Mouse (Mus musculus) G1E (cell line): ENCODE measurements around the gene Bmi1.

Experiments used
- CTCF ChIP-seq: IDR thresholded peaks from 2 replicates; pipeline ENCODE4 v1.5.1; 2012; ENCODE audit warnings: low read depth, low read length, inconsistent platforms, mixed read lengths
- GATA1 ChIP-seq: IDR thresholded peaks from 2 replicates; pipeline ENCODE4 v1.6.1; 2012; ENCODE audit warnings: borderline replicate concordance, low read length, inconsistent platforms, mixed read lengths
- GATA2 ChIP-seq: IDR thresholded peaks from 2 replicates; pipeline ENCODE4 v1.6.1; 2012; ENCODE audit warnings: low read depth, low read length, inconsistent platforms, borderline replicate concordance
- POLR2AphosphoS5 ChIP-seq: IDR thresholded peaks from 2 replicates; pipeline ENCODE4 v1.6.1; 2012; ENCODE audit warnings: low read depth, low read length, inconsistent platforms; ENCODE audit not compliant: insufficient replicate concordance
- TAL1 ChIP-seq: conservative IDR thresholded peaks from 2 replicates; pipeline ENCODE4 v1.6.1; 2012; ENCODE audit warnings: low read depth, low read length, inconsistent platforms, mixed read lengths

DNA sequence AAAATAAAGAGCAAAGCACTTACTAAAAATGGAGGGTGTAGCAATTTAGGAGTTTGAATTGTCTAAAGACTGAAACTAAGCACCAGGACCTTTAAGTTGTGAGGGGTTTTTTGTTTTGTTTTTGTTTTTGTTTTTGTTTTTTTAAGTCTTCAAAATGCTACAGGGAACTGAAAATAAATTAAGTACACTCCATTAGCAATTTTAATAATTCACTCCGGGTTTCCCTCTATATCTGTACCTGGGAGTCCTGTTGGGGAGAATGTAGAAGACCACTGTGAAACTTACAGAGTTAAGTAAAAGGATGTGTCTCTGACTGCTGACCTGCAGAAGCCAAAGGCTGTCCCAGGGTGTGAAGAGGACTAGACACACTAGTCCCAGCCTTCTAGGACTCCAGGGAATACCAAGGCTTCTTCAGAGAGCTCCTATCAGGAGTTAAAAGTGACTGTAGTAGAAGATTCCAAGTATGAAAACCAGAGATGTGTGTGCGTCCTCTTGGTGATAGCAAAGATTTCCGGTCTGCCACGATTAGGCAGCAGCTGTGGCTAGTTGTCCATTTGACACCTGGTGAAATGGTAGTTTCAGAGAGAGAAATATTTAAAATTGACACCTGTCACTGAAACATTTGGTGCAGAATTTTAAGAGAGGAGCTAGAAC lies 20.9 kb downstream of the Bmi1 start:
- TF ChIP-seq CTCF (no peak), TAL1 (no peak), GATA1 (no peak), POLR2AphosphoS5 (no peak), GATA2 (no peak)
